Mouse (Mus musculus) R1 (cell line): Measurements from ENCODE around the gene Pfdn2.
"Not testable (repeated sequence)": the region's sequence is repeated elsewhere in the genome, so short reads cannot be mapped to it uniquely, and the experiment has no call there.

Source experiments
- DNase-seq: peaks from one replicate; pipeline ENCODE4 v3.0.0-alpha.2; 2018; ENCODE audit warnings: low read depth, low spot score

The Pfdn2 gene

GRCm38 (mm10) chr1:171345225-171346094 lies at the start of gene Pfdn2, which contains the start of gene Nit1:
Gene Pfdn2, plus strand, starts transcription at chr1:171345670.
Gene Nit1, minus strand, starts transcription at chr1:171345646.
- peak; percentile 95 for DNase-seq

DNA sequence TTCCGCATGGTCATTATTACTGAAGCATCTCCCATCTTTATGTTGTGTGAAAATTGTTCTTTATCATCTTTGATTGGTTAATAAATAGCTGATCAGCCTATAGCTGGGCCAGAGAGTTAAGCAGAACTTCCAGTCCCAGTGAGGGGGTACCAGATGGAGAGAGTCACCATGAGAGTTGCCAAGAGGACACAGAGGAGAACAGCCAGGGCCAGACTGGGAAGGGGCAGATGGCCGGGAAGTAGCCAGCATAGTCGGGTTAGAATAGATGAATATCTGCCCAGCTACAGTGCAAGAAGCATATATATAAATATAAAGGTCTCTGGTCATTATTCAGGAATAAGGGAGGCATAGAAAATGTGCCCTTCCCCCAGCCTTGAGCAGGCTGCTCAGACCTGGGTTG lies 47.2 kb upstream of the Pfdn2 start:
- DNase-seq, result no peak

- DNase-seq, result not testable (repeated sequence)
Observed at GRCm38 (mm10) chr1:171306157-171306556, 39.3 kb upstream of the Pfdn2 start.

DNA sequence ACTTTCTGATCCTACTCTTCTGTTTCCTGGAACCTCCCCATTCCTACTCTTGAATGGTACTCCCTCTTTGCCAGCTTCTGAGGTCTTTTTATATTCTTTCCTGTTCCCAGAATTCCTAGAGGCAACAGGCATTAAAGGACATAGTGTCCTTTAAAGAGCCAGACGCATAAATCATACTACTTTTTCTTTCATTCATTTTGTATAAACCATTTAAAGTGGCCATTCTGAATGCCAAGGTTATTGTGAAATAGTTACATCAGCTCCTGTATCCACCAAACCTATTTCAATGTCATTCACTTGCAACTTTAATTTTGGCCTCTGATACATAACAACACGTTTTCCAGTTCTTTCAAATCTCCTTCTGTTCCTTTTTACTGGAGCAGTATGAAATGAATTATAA lies 36.1 kb upstream of the Pfdn2 start:
- DNase-seq, result no peak

GRCm38 (mm10) chr1:171319748-171320147 lies 25.7 kb upstream of the Pfdn2 start:
- peak; percentile 97 for DNase-seq

DNA sequence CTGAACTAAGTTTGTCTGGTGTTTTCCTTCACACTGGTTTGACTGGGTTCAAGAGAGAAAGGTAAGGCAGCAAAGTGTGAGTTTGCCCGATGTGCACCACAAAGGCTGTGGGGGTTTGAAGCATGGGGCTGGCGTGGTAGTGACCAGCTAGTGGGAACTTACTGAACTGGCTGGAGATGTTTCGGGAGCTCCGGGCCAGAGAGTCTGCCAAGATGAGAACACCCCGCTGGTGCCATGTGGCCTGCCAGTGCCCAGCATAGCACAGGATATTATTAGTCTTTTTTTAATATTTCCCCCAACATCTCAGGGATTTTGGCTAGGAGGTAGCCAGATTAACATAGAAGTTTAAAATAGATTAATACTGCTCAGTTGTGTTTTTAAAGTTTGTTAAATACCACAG lies 25.3 kb upstream of the Pfdn2 start:
- no peak for DNase-seq

DNA sequence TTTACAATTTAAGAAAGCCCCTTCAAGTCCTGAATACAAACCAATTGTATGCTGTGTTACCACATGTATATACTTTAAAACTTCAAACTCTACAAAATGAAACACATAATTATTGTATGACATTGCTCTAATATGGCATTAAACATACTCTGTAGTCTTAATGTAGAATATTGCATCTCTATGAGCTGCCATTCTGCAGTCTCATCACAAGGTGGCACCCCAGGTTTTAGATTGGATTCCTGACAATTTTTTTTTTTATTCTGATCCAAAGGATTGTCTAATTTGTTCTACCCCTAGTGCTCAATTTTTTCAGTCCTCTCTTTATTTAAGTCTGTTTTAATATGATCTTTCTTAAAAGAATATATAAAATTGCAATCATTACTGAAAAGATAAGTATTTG lies 24.1 kb upstream of the Pfdn2 start:
- peak; percentile 48 for DNase-seq

GRCm38 (mm10) chr1:171322012-171322411 lies 23.5 kb upstream of the Pfdn2 start:
- DNase-seq, result peak; percentile 49

- DNase-seq, result peak; percentile 31
Observed at GRCm38 (mm10) chr1:171325571-171325970, 19.9 kb upstream of the Pfdn2 start.

DNA sequence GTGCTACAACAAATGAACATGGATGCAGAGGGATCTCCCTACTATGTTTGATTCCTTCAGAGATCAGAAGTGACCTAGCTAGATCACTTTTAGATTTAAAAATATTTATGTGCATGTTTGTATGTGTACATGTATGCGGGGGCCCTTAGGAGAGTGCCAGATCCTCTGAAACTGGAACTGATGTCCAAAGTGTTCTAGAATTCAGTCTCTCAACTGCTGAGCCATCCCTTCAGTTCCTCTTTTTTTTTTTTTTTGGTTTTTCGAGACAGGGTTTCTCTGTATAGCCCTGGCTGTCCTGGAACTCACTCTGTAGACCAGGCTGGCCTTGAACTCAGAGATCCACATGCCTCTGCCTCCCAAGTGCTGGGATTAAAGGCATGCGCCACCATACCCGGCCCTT lies 18.9 kb upstream of the Pfdn2 start:
- not testable (repeated sequence) for DNase-seq

DNA sequence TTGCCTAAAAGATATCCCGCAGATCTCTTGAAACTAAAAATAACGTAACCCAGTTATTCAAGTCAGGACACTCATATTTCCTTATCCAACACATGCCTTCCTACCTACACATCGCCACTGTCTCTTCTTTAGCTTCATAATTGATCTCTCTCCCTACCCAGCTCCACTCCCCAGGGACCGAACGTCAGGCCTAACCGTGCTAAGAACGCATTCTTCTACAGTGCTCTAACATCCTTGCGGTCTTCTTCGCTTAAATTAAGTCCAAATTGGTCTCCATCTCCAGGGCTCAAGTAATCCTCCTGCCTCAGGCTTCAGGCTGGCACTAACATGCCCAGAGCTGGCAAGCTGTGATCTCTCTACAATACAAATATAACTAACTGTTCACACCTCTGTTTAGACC lies 17.2 kb upstream of the Pfdn2 start:
- DNase-seq, result no peak

- peak; percentile 93 for DNase-seq
Observed at GRCm38 (mm10) chr1:171328839-171329432, 16.5 kb upstream of the Pfdn2 start, which contains the start of gene Dedd. Gene Dedd, plus strand, starts transcription at chr1:171329145.

- DNase-seq, result peak; percentile 91
Observed at GRCm38 (mm10) chr1:171329433-171330215, 15.8 kb upstream of the Pfdn2 start.

DNA sequence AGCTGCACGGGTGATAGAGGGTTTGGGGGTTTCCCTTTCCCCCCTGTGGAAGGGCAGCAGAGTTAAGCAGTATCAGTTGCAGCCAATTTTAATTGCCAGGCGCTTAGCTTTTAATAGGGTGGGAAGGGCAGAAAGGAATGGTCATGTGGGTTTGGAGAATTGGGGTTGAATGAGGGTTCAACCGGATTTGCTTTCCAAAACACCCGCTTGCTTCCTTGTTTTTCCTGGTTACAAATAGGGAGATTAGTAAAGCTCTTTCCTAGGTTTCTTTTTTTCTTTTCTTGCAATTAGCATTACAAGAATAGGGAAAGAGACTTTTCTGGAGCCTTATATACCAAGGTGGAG lies 15.3 kb upstream of the Pfdn2 start:
- DNase-seq, result peak; percentile 85

- no peak for DNase-seq
Observed at GRCm38 (mm10) chr1:171342262-171343207, 2.9 kb upstream of the Pfdn2 start.

DNA sequence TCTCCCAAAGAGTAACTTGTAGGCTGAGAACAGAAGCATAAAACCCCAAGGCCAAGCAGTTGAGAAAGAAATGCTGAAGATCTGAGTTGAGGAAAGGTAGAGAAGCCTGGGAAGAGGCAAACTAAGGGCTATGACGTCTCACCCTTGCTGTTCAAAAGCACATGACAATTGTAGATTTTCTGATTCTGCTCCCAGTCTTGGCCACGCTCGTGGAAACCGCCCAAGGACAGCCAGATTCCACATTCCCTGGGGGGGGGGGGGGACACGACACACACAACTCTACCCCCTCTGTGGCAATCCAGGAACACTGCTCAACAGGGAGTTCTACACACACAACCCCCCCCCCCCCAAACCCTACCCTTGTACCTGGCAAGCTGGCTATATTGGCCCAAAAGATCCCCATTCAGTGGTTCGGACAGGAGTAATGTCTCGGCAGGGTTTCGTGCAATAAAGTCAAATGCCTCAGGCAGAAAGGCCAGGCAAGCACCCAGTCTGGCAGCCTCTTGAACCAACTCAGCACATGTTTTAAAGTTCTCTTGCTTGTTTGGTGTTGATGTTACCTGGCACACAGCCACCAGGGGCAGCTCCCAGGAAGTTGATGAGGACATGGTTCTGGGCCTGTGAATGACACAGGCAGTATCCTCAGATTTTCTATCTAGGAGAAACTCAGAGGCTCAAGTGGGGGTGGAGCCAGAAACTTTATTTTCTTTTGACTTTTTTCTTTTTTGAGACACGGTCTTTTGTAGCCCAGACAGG lies 1.4 kb upstream of the Pfdn2 start:
- peak; percentile 70 for DNase-seq

GRCm38 (mm10) chr1:171344715-171345114 lies 755 bp upstream of the Pfdn2 start:
- no peak for DNase-seq

- DNase-seq, result peak; percentile 54
Observed at GRCm38 (mm10) chr1:171346095-171346450, 603 bp downstream of the Pfdn2 start.

DNA sequence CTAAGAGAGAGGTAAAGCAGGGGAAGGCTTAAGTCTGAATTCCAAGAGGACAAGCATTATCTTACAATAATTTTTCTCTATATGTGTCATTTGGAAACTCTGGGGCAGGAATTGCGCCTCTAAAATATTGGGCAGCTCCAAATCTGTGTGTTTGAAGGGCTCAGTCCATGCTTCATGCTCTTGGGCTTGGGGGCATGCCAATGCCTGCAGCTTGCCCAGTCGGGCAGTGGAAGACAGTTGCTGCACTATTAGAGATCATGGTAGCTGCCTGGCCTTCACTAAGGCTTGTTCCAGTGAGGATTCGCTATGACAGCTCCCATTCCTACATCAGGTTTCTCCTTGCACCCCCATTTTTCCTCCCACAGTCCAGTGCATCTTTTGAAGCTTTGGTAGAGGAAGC lies 3.2 kb downstream of the Pfdn2 start:
- DNase-seq, result no peak

DNA sequence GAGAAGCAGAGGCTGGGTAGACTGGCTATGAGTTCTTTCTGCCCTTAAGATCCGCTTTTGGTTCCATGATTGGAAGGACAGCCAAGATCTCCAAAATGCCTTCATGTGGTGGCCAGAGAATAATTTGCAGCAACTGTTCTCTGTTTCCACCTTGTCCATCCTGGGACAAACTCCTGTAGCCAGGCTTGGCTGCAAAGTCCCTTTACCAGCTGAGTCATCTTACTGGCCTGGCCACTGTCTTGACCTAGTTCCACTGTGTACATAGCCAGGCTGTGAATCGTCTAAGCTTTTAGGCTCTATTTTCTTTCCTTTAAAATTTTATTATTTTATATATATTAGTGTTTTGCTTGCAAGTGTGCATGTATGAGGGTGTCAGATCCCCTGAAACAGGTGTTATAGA lies 3.7 kb downstream of the Pfdn2 start:
- no peak for DNase-seq
